Mouse (Mus musculus): Measurements from ENCODE around the gene Map4k4. TPM values are rescaled to one million over a fixed set of nuclear protein-coding genes. Genes with fewer than 3 reads are reported as not detected.
A peak's percentile ranks its signal among the peaks of the same experiment; 100 is the strongest.

Map4k4 gene
- polyA plus RNA-seq, 1 experiment from 2014 or later, result 73.9 TPM

GRCm38 (mm10) chr1:39901851-39902703 is 1.4 kb downstream of the Map4k4 start:
- Histone ChIP-seq H3K4me3 (replicated peaks) (peak overlapping the region; percentile 98), H3K27me3 (no peaks in the 10 kb centered on the region), H3K4me1 (peaks cover 50% of the 10 kb centered on the region), H3K4me2 (peak overlapping the region; percentile 76), H3K9ac (peak overlapping the region; percentile 100), H3K27ac (peak overlapping the region; percentile 99), H3K36me3 (replicated peaks) (peaks cover 18% of the 10 kb centered on the region), H3K9me3 (no peaks in the 10 kb centered on the region)
- under 1% methylated on average over 26 of the region's 26 CpGs for WGBS
- ATAC-seq (ENCODE audit: low FRiP score), result no peak

GRCm38 (mm10) chr1:39902704-39903151 is 2.0 kb downstream of the Map4k4 start:
- H3K4me2 ChIP-seq, result peak overlapping the region; percentile 76
- H3K27me3 ChIP-seq, result no peaks in the 10 kb centered on the region
- H3K27ac ChIP-seq, result peak overlapping the region; percentile 99
- 0% methylated on average over 3 of the region's 3 CpGs for WGBS
- H3K4me1 ChIP-seq, result peaks cover 56% of the 10 kb centered on the region
- peak overlapping the region; percentile 100 for H3K9ac ChIP-seq
- peaks cover 23% of the 10 kb centered on the region for H3K36me3 ChIP-seq (replicated peaks)
- no peak for ATAC-seq (ENCODE audit: low FRiP score)
- no peaks in the 10 kb centered on the region for H3K9me3 ChIP-seq
- peak overlapping the region; percentile 98 for H3K4me3 ChIP-seq (replicated peaks)

GRCm38 (mm10) chr1:39904720-39905119 is 4.0 kb downstream of the Map4k4 start:
- H3K4me1 ChIP-seq, result peaks cover 72% of the 10 kb centered on the region
- H3K27me3 ChIP-seq, result no peaks in the 10 kb centered on the region
- H3K9ac ChIP-seq, result no peak overlapping the region
- peaks cover 27% of the 10 kb centered on the region for H3K36me3 ChIP-seq (replicated peaks)
- peak overlapping the region; percentile 31 for H3K4me2 ChIP-seq
- H3K9me3 ChIP-seq, result no peaks in the 10 kb centered on the region
- no peak for ATAC-seq (ENCODE audit: low FRiP score)
- H3K4me3 ChIP-seq (replicated peaks), result peak overlapping the region; percentile 8; the same call in 1 of the 2 replicates
- no peak overlapping the region for H3K27ac ChIP-seq
- WGBS, result 94% methylated on average over 3 of the region's 3 CpGs

GRCm38 (mm10) chr1:39906921-39907320 is 6.2 kb downstream of the Map4k4 start:
- ATAC-seq (ENCODE audit: low FRiP score), result no peak
- no peaks in the 10 kb centered on the region for H3K27me3 ChIP-seq
- H3K4me3 ChIP-seq (replicated peaks), result no peak overlapping the region
- no peak overlapping the region for H3K27ac ChIP-seq
- H3K36me3 ChIP-seq (replicated peaks), result peaks cover 41% of the 10 kb centered on the region
- H3K9ac ChIP-seq, result no peak overlapping the region
- no peaks in the 10 kb centered on the region for H3K9me3 ChIP-seq
- H3K4me1 ChIP-seq, result peaks cover 78% of the 10 kb centered on the region
- H3K4me2 ChIP-seq, result no peak overlapping the region; the same call in 1 of the 2 replicates
- 77% methylated on average over 11 of the region's 11 CpGs for WGBS

GRCm38 (mm10) chr1:39908976-39909375 is 8.3 kb downstream of the Map4k4 start:
- no peak overlapping the region for H3K27ac ChIP-seq
- 94% methylated on average over 2 of the region's 2 CpGs for WGBS
- H3K36me3 ChIP-seq (replicated peaks), result peaks cover 51% of the 10 kb centered on the region
- H3K4me3 ChIP-seq (replicated peaks), result no peak overlapping the region
- no peaks in the 10 kb centered on the region for H3K27me3 ChIP-seq
- no peak overlapping the region for H3K4me2 ChIP-seq
- H3K4me1 ChIP-seq, result peaks cover 66% of the 10 kb centered on the region
- H3K9ac ChIP-seq, result no peak overlapping the region
- ATAC-seq (ENCODE audit: low FRiP score), result no peak
- no peaks in the 10 kb centered on the region for H3K9me3 ChIP-seq

- peaks cover 54% of the 10 kb centered on the region for H3K36me3 ChIP-seq (replicated peaks)
- no peak for ATAC-seq (ENCODE audit: low FRiP score)
- 70% methylated on average over 3 of the region's 3 CpGs for WGBS
These were observed 10.7 kb downstream of the Map4k4 start for GRCm38 (mm10) chr1:39911446-39911845.

GRCm38 (mm10) chr1:39913256-39913655 is 12.5 kb downstream of the Map4k4 start:
- no peak overlapping the region for H3K9ac ChIP-seq
- H3K4me1 ChIP-seq, result peaks cover 40% of the 10 kb centered on the region
- H3K36me3 ChIP-seq (replicated peaks), result peaks cover 46% of the 10 kb centered on the region
- no peak overlapping the region for H3K4me2 ChIP-seq
- ATAC-seq (ENCODE audit: low FRiP score), result no peak
- no peak overlapping the region for H3K27ac ChIP-seq
- H3K9me3 ChIP-seq, result no peaks in the 10 kb centered on the region
- 89% methylated on average over 4 of the region's 4 CpGs for WGBS
- no peak overlapping the region for H3K4me3 ChIP-seq (replicated peaks)
- H3K27me3 ChIP-seq, result no peaks in the 10 kb centered on the region

More at GRCm38 (mm10) chr1:39911446-39911845, 10.7 kb downstream of the Map4k4 start:
- no peak overlapping the region for H3K4me3 ChIP-seq (replicated peaks)
- H3K4me1 ChIP-seq, result peaks cover 46% of the 10 kb centered on the region
- no peaks in the 10 kb centered on the region for H3K27me3 ChIP-seq
- H3K9ac ChIP-seq, result no peak overlapping the region
- no peak overlapping the region for H3K27ac ChIP-seq
- H3K9me3 ChIP-seq, result no peaks in the 10 kb centered on the region
- H3K4me2 ChIP-seq, result no peak overlapping the region

GRCm38 (mm10) chr1:39916144-39916543 is 15.4 kb downstream of the Map4k4 start:
- Histone ChIP-seq H3K4me1 (peaks cover 40% of the 10 kb centered on the region), H3K36me3 (replicated peaks) (peaks cover 35% of the 10 kb centered on the region), H3K9me3 (no peaks in the 10 kb centered on the region), H3K27ac (no peak overlapping the region), H3K4me2 (no peak overlapping the region), H3K27me3 (no peaks in the 10 kb centered on the region), H3K4me3 (replicated peaks) (no peak overlapping the region), H3K9ac (no peak overlapping the region)
- ATAC-seq (ENCODE audit: low FRiP score), result no peak
- 94% methylated on average over 4 of the region's 4 CpGs for WGBS

- no peak for ATAC-seq (ENCODE audit: low FRiP score)
- WGBS, result 87% methylated on average over 13 of the region's 13 CpGs
- Histone ChIP-seq H3K27me3 (no peaks in the 10 kb centered on the region), H3K36me3 (replicated peaks) (peaks cover 21% of the 10 kb centered on the region), H3K27ac (no peak overlapping the region), H3K9ac (no peak overlapping the region), H3K9me3 (no peaks in the 10 kb centered on the region), H3K4me1 (peaks cover 52% of the 10 kb centered on the region), H3K4me3 (replicated peaks) (no peak overlapping the region), H3K4me2 (no peak overlapping the region)
These were observed 17.3 kb downstream of the Map4k4 start for GRCm38 (mm10) chr1:39917855-39918516.

GRCm38 (mm10) chr1:39918517-39919115 is 17.9 kb downstream of the Map4k4 start:
- H3K4me3 ChIP-seq (replicated peaks), result no peak overlapping the region
- H3K9ac ChIP-seq, result no peak overlapping the region
- no peaks in the 10 kb centered on the region for H3K27me3 ChIP-seq
- 84% methylated on average over 7 of the region's 7 CpGs for WGBS
- no peak overlapping the region for H3K27ac ChIP-seq
- no peak overlapping the region for H3K4me2 ChIP-seq
- peaks cover 18% of the 10 kb centered on the region for H3K36me3 ChIP-seq (replicated peaks)
- H3K4me1 ChIP-seq, result peaks cover 58% of the 10 kb centered on the region
- H3K9me3 ChIP-seq, result no peaks in the 10 kb centered on the region
- ATAC-seq (ENCODE audit: low FRiP score), result no peak

- no peak overlapping the region for H3K9ac ChIP-seq
- H3K9me3 ChIP-seq, result no peaks in the 10 kb centered on the region
- peaks cover 72% of the 10 kb centered on the region for H3K4me1 ChIP-seq
- H3K4me2 ChIP-seq, result no peak overlapping the region
- no peak overlapping the region for H3K4me3 ChIP-seq (replicated peaks)
- ATAC-seq (ENCODE audit: low FRiP score), result no peak
- WGBS, result 82% methylated on average over 2 of the region's 2 CpGs
- H3K36me3 ChIP-seq (replicated peaks), result peaks cover 20% of the 10 kb centered on the region
- H3K27me3 ChIP-seq, result no peaks in the 10 kb centered on the region
- no peak overlapping the region for H3K27ac ChIP-seq
These were observed 19.9 kb downstream of the Map4k4 start for GRCm38 (mm10) chr1:39920616-39921015.

- ATAC-seq (ENCODE audit: low FRiP score), result no peak
- 85% methylated on average over 3 of the region's 3 CpGs for WGBS
These were observed 21.3 kb downstream of the Map4k4 start for GRCm38 (mm10) chr1:39921996-39922395.

More at GRCm38 (mm10) chr1:39921996-39922395, 21.3 kb downstream of the Map4k4 start:
- no peak overlapping the region for H3K4me2 ChIP-seq
- H3K27me3 ChIP-seq, result no peaks in the 10 kb centered on the region
- no peak overlapping the region for H3K27ac ChIP-seq
- H3K9ac ChIP-seq, result no peak overlapping the region
- peaks cover 81% of the 10 kb centered on the region for H3K4me1 ChIP-seq
- peaks cover 21% of the 10 kb centered on the region; the same call in 1 of the 2 replicates for H3K36me3 ChIP-seq (replicated peaks)
- no peak overlapping the region for H3K4me3 ChIP-seq (replicated peaks)
- no peaks in the 10 kb centered on the region for H3K9me3 ChIP-seq

All from forebrain, embryonic 12.5 days (tissue).